ENCODE assay signal across 8 mouse cellular contexts in genomic region chr12:73286287-73287092, GRCm38 (mm10). TPM values are rescaled to one million over a fixed set of nuclear protein-coding genes. Genes with fewer than 3 reads are reported as not detected.
DNase-seq lines count a peak whose midpoint lies in the region; ATAC-seq and TF ChIP-seq lines count a peak whose summit lies in the region.

Trmt5 (minus strand) TSS chr12:73286710.
Slc38a6 (plus strand) TSS chr12:73286779.

- WGBS in forebrain, embryonic 11.5 days: under 1% methylated on average over 51 of the region's 53 CpGs
- under 1% methylated on average over 53 of the region's 53 CpGs for WGBS in heart, postnatal 0 days
- under 1% methylated on average over 53 of the region's 53 CpGs for WGBS in liver, embryonic 16.5 days (ENCODE audit: insufficient replicate concordance)
- WGBS in neural tube, embryonic 13.5 days: under 1% methylated on average over 53 of the region's 53 CpGs

- DNase-seq in CD8-positive naive resting alpha-beta T cell, adult 2 months (ENCODE audit: low read depth in 2 of 2, low spot score in 2 of 2): peak; percentile 78 to 87
- DNase-seq in c-Kit-positive CD71-negative TER-119-negative erythroid progenitor cells, embryonic 14.5 days (ENCODE audit: low read depth): peak; percentile 77
- peak; percentile 96 for DNase-seq in forebrain, embryonic 11.5 days (ENCODE audit: low spot score)
- peak; percentile 91 for DNase-seq in heart, postnatal 0 days (ENCODE audit: low spot score)
- peak; percentile 94 to 96 for DNase-seq in kidney, postnatal 4 days

- H3K4me2 ChIP-seq in forebrain, embryonic 11.5 days (ENCODE audit: low read depth, low read length, severe bottlenecking): peak within 1 kb of the TSS; percentile 51
- H3K4me2 ChIP-seq in heart, postnatal 0 days (ENCODE audit: low read depth, low read length): peak within 1 kb of the TSS; percentile 87
- H3K4me2 ChIP-seq in liver, embryonic 16.5 days (ENCODE audit: low read depth, low read length): peak within 1 kb of the TSS; percentile 84
- H3K4me2 ChIP-seq in neural tube, embryonic 13.5 days: peak within 1 kb of the TSS; percentile 77

- peaks cover 2% of the 10 kb centered on the region; the same call in 1 of the 2 replicates for H3K4me1 ChIP-seq in forebrain, embryonic 11.5 days (replicated peaks; ENCODE audit: control insufficient read depth, insufficient read depth, low read length)
- peaks cover 17% of the 10 kb centered on the region for H3K4me1 ChIP-seq in heart, postnatal 0 days (ENCODE audit: control insufficient read depth, insufficient read depth)
- H3K4me1 ChIP-seq in liver, embryonic 16.5 days (ENCODE audit: control insufficient read depth, low read depth, low read length): peaks cover 8% of the 10 kb centered on the region
- peaks cover 41% of the 10 kb centered on the region for H3K4me1 ChIP-seq in neural tube, embryonic 13.5 days (replicated peaks)
- H3K4me1 ChIP-seq in testis, adult 2 months (ENCODE audit: control insufficient read depth, insufficient read depth, low read length): peaks cover 4% of the 10 kb centered on the region

- peak; percentile 97 for ATAC-seq in forebrain, embryonic 11.5 days (replicated peaks; ENCODE audit: low FRiP score)
- ATAC-seq in heart, postnatal 0 days (ENCODE audit: insufficient read depth, low read depth): peak; percentile 92
- ATAC-seq in liver, embryonic 16.5 days (ENCODE audit: low read depth): peak; percentile 94
- ATAC-seq in neural tube, embryonic 13.5 days (ENCODE audit: low read depth): peak; percentile 98

- H3K4me3 ChIP-seq in forebrain, embryonic 11.5 days (ENCODE audit: low read depth, low read length): peak within 1 kb of the TSS; percentile 65
- peak within 1 kb of the TSS; percentile 91 for H3K4me3 ChIP-seq in heart, postnatal 0 days (ENCODE audit: low read depth, low read length)
- H3K4me3 ChIP-seq in liver, embryonic 16.5 days (ENCODE audit: low read depth, low read length): peak within 1 kb of the TSS; percentile 83
- H3K4me3 ChIP-seq in neural tube, embryonic 13.5 days: peak within 1 kb of the TSS; percentile 84
- peak within 1 kb of the TSS; percentile 97 for H3K4me3 ChIP-seq in testis, adult 2 months (ENCODE audit: control insufficient read depth, low read depth, low read length)

- H3K9ac ChIP-seq in forebrain, embryonic 11.5 days (ENCODE audit: low read length): peak within 1 kb of the TSS; percentile 74
- H3K9ac ChIP-seq in heart, postnatal 0 days (replicated peaks; ENCODE audit: low read depth, low read length): peak within 1 kb of the TSS; percentile 88
- peak within 1 kb of the TSS; percentile 79 for H3K9ac ChIP-seq in liver, embryonic 16.5 days (ENCODE audit: low read depth, low read length)
- peak within 1 kb of the TSS; percentile 89 for H3K9ac ChIP-seq in neural tube, embryonic 13.5 days

- peak; percentile 84 for TF ChIP-seq POLR2A in testis, adult 2 months (IDR thresholded peaks at IDR 0.05; ENCODE audit: control insufficient read depth, low read depth, low read length)

- 0 out of 2 replicates have a peak, but pooled peaks have one; percentile 0 for TF ChIP-seq CTCF in heart, postnatal 0 days (IDR thresholded peaks at IDR 0.05; ENCODE audit: low read depth)
- TF ChIP-seq CTCF in testis, adult 2 months (IDR thresholded peaks at IDR 0.05; ENCODE audit: control insufficient read depth, insufficient read depth, insufficient replicate concordance, low read depth, low read length): no peak

- no peaks in the 10 kb centered on the region for H3K27me3 ChIP-seq in forebrain, embryonic 11.5 days (ENCODE audit: control insufficient read depth, insufficient read depth, low read length)
- H3K27me3 ChIP-seq in heart, postnatal 0 days (ENCODE audit: control insufficient read depth, insufficient read depth, low read length): no peaks in the 10 kb centered on the region
- no peaks in the 10 kb centered on the region for H3K27me3 ChIP-seq in liver, embryonic 16.5 days (ENCODE audit: control insufficient read depth, insufficient read depth, low read depth, low read length)
- no peaks in the 10 kb centered on the region for H3K27me3 ChIP-seq in neural tube, embryonic 13.5 days
- no peaks in the 10 kb centered on the region for H3K27me3 ChIP-seq in testis, adult 2 months (ENCODE audit: control insufficient read depth, insufficient read depth, low read length)

- H3K9me3 ChIP-seq in forebrain, embryonic 11.5 days (ENCODE audit: control insufficient read depth, low read length): no peaks in the 10 kb centered on the region
- H3K9me3 ChIP-seq in heart, postnatal 0 days (replicated peaks; ENCODE audit: control insufficient read depth, low read length): no peaks in the 10 kb centered on the region
- no peaks in the 10 kb centered on the region for H3K9me3 ChIP-seq in liver, embryonic 16.5 days (replicated peaks; ENCODE audit: control insufficient read depth, low read length)
- no peaks in the 10 kb centered on the region for H3K9me3 ChIP-seq in neural tube, embryonic 13.5 days

- no peak for TF ChIP-seq EP300 in heart, postnatal 0 days (IDR thresholded peaks at IDR 0.05; ENCODE audit: low read depth)

- peak within 1 kb of the TSS; percentile 60 for H3K27ac ChIP-seq in forebrain, embryonic 11.5 days (ENCODE audit: low read depth, low read length)
- H3K27ac ChIP-seq in heart, postnatal 0 days (ENCODE audit: low read depth): peak within 1 kb of the TSS; percentile 85
- H3K27ac ChIP-seq in liver, embryonic 16.5 days (ENCODE audit: low read length): peak within 1 kb of the TSS; percentile 52
- peak within 1 kb of the TSS; percentile 87 for H3K27ac ChIP-seq in neural tube, embryonic 13.5 days (replicated peaks)
- peak within 1 kb of the TSS; percentile 92 for H3K27ac ChIP-seq in testis, adult 2 months (ENCODE audit: control insufficient read depth, insufficient read depth, low read depth, low read length)

- H3K36me3 ChIP-seq in forebrain, embryonic 11.5 days (ENCODE audit: control insufficient read depth, insufficient read depth, low read length): peaks cover 4% of the 10 kb centered on the region; the same call in 1 of the 2 replicates
- H3K36me3 ChIP-seq in heart, postnatal 0 days (replicated peaks; ENCODE audit: control insufficient read depth, insufficient read depth, low read length): peaks cover 7% of the 10 kb centered on the region
- peaks cover 3% of the 10 kb centered on the region for H3K36me3 ChIP-seq in liver, embryonic 16.5 days (ENCODE audit: control insufficient read depth, insufficient read depth)
- H3K36me3 ChIP-seq in neural tube, embryonic 13.5 days: peaks cover 17% of the 10 kb centered on the region
- H3K36me3 ChIP-seq in testis, adult 2 months (ENCODE audit: control insufficient read depth, insufficient read depth, low read length): peaks cover 1% of the 10 kb centered on the region

RNA-seq across cellular contexts. Expression of gene Trmt5, which starts in this region (rescaled TPM):
- polyA plus RNA-seq in forebrain, embryonic 11.5 days (2014; fragmentation: Nextera tagmentation; extraction: Ambion mirVana): 18.3 and 19.8 TPM in 2 replicates
- total RNA-seq in heart, postnatal 0 days (2014; rRNA removed; ENCODE audit: low replicate concordance): 5.6 and 8.6 TPM in 2 replicates
- polyA plus RNA-seq in heart, postnatal 0 days (2015; fragmentation: Nextera tagmentation; extraction: Ambion mirVana): 21.2 and 26.6 TPM in 2 replicates
- 5.1 and 5.7 TPM in 2 replicates for polyA plus RNA-seq in liver, embryonic 16.5 days (2015; fragmentation: Nextera tagmentation; extraction: Ambion mirVana)
- polyA plus RNA-seq in neural tube, embryonic 13.5 days (2015; fragmentation: Nextera tagmentation; extraction: Ambion mirVana): 15.2 and 15.7 TPM in 2 replicates
- polyA plus RNA-seq in testis, adult 2 months (2012; rRNA removed): 6.6 and 10.6 TPM in 2 replicates

RNA-seq across cellular contexts. Expression of gene Slc38a6, which starts in this region (rescaled TPM):
- polyA plus RNA-seq in forebrain, embryonic 11.5 days (2014; fragmentation: Nextera tagmentation; extraction: Ambion mirVana): 7.0 and 9.7 TPM in 2 replicates
- total RNA-seq in heart, postnatal 0 days (2014; rRNA removed; ENCODE audit: low replicate concordance): 8.8 and 19.2 TPM in 2 replicates
- 2.7 and 3.8 TPM in 2 replicates for polyA plus RNA-seq in heart, postnatal 0 days (2015; fragmentation: Nextera tagmentation; extraction: Ambion mirVana)
- 1.3 and 2.5 TPM in 2 replicates for polyA plus RNA-seq in liver, embryonic 16.5 days (2015; fragmentation: Nextera tagmentation; extraction: Ambion mirVana)
- polyA plus RNA-seq in neural tube, embryonic 13.5 days (2015; fragmentation: Nextera tagmentation; extraction: Ambion mirVana): 10.4 and 10.9 TPM in 2 replicates
- 19.5 and 25.3 TPM in 2 replicates for polyA plus RNA-seq in testis, adult 2 months (2012; rRNA removed)

Comparison
In these comparisons a context has a peak if more than half of its experiments do, and no peak if none do; other contexts are left out.
1. Peak in every context shown above with its lines: DNase-seq, ATAC-seq, H3K4me3 ChIP-seq and H3K27ac ChIP-seq.